Mouse (Mus musculus) myocyte (in vitro differentiated cells): Measurements from ENCODE around the gene Exog. TPM values are rescaled to one million over a fixed set of nuclear protein-coding genes. Genes with fewer than 3 reads are reported as not detected.

Experiments
- H3K27me3 ChIP-seq: one replicate; pipeline ENCODE4 v1.6.1; 2011; ENCODE audit not compliant: control insufficient read depth, insufficient read depth, insufficient read length
- H3K36me3 ChIP-seq: one replicate; pipeline ENCODE4 v1.6.1; 2011; ENCODE audit not compliant: control insufficient read depth, insufficient read depth
- H3K4me2 ChIP-seq: one replicate; pipeline ENCODE4 v1.6.1; 2011; ENCODE audit warnings: low read depth, control low read depth
- H3K4me3 ChIP-seq: one replicate; pipeline ENCODE4 v1.5.1; 2011; ENCODE audit warnings: mild to moderate bottlenecking, control low read depth, moderate library complexity
- H3K79me2 ChIP-seq: one replicate; pipeline ENCODE4 v1.6.1; 2011; ENCODE audit not compliant: control insufficient read depth, insufficient read depth
- H3ac ChIP-seq: one replicate; pipeline ENCODE4 v1.6.1; 2011; ENCODE audit not compliant: control insufficient read depth, insufficient read length
- CEBPB ChIP-seq: IDR thresholded peaks from 2 replicates; pipeline ENCODE4 v1.6.1; 2011; ENCODE audit warnings: mild to moderate bottlenecking, moderate library complexity; ENCODE audit not compliant: poor library complexity, insufficient read depth, severe bottlenecking
- E2F4 ChIP-seq: IDR thresholded peaks from one replicate; pipeline ENCODE4 v1.6.1; 2011; ENCODE audit warnings: mild to moderate bottlenecking, control low read depth, moderate library complexity; ENCODE audit not compliant: insufficient read depth
- MAX ChIP-seq: IDR thresholded peaks from one replicate; pipeline ENCODE4 v1.6.1; 2011; ENCODE audit warnings: low read depth, mild to moderate bottlenecking, control low read depth
- MYOD1 ChIP-seq, 3 experiments: IDR thresholded peaks; one replicate each; pipeline ENCODE4 v1.6.1; 2011; ENCODE audit warnings: control low read depth in 2 of 3, low read depth in 2 of 3, mild to moderate bottlenecking in 2 of 3, moderate library complexity in 1 of 3; ENCODE audit not compliant: insufficient read length in 2 of 3, control insufficient read depth in 1 of 3
- MYOG ChIP-seq, 3 experiments: IDR thresholded peaks; one replicate each; pipeline ENCODE4 v1.6.1; 2011; ENCODE audit warnings: control low read depth in 2 of 3, low read depth in 2 of 3, mild to moderate bottlenecking in 2 of 3; ENCODE audit not compliant: insufficient read length in 2 of 3, control insufficient read depth in 1 of 3, insufficient read depth in 1 of 3
- POLR2A ChIP-seq: IDR thresholded peaks from one replicate; pipeline ENCODE4 v1.6.1; 2011; ENCODE audit warnings: low read depth, mild to moderate bottlenecking, control low read depth, moderate library complexity; ENCODE audit not compliant: insufficient read length
- POLR2AphosphoS2 ChIP-seq: IDR thresholded peaks from one replicate; pipeline ENCODE4 v1.6.1; 2011; ENCODE audit warnings: low read depth, control low read depth; ENCODE audit not compliant: insufficient read length
- REST ChIP-seq: IDR thresholded peaks from one replicate; pipeline ENCODE4 v1.6.1; 2011; ENCODE audit warnings: mild to moderate bottlenecking, control low read depth, moderate library complexity; ENCODE audit not compliant: insufficient read depth, insufficient read length
- SRF ChIP-seq: IDR thresholded peaks from one replicate; pipeline ENCODE4 v1.6.1; 2011; ENCODE audit warnings: low read depth; ENCODE audit not compliant: control insufficient read depth, insufficient read length
- TCF12 ChIP-seq: IDR thresholded peaks from one replicate; pipeline ENCODE4 v1.6.1; 2011; ENCODE audit warnings: mild to moderate bottlenecking, control low read depth; ENCODE audit not compliant: poor library complexity, insufficient read depth, severe bottlenecking
- TCF3 ChIP-seq: IDR thresholded peaks from one replicate; pipeline ENCODE4 v1.6.1; 2011; ENCODE audit warnings: low read depth, control low read depth; ENCODE audit not compliant: insufficient read length
- USF1 ChIP-seq: IDR thresholded peaks from one replicate; pipeline ENCODE4 v1.6.1; 2011; ENCODE audit warnings: low read depth, mild to moderate bottlenecking, control low read depth, moderate library complexity
- polyA plus RNA-seq: library from polyadenylated mRNA; unstranded; fragments of >200 nt; fragmentation: generic; extraction: Trizol; gene quantifications from one replicate; pipeline ENCODE4 v1.2.1, GENCODE M21; 2012; ENCODE audit warnings: missing spikeins

Exog gene
- polyA plus RNA-seq, 1 experiment: 4.0 TPM

DNA sequence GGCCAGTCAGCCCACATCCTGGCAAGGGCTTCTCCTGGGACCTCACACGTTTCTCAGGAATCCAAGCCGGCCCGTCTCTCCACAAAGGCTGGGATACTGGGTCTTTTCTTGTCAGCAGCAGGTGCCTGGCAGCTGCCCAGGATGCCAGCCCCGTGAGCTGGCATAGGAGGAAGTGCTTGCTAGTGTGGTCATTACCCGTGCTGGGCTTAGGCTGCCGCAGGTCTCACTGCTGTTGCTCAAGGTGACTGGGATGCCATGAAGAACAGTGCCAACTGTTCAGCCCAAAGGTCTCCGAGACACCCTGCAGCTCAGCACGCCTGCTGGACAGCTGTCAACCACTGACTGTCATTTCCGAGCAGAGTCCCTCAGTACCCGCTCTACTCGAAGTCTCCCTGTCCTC is 33.6 kb downstream of the Exog start:
- H3K36me3 ChIP-seq: no peaks in the 10 kb centered on the region
- H3K4me2 ChIP-seq: peak overlapping the region; percentile 59
- H3K27me3 ChIP-seq: no peaks in the 10 kb centered on the region
- TF ChIP-seq USF1: no peak
- peak; percentile 21 to 95 (median 91) for TF ChIP-seq MYOD1 (IDR thresholded peaks at IDR 0.05; ENCODE audit: control insufficient read depth in 1 of 3, insufficient read length in 2 of 3, low read depth in 2 of 3)
- no peak for TF ChIP-seq E2F4
- TF ChIP-seq MYOG (IDR thresholded peaks at IDR 0.05; ENCODE audit: control insufficient read depth in 1 of 3, insufficient read depth in 1 of 3, insufficient read length in 2 of 3, low read depth in 2 of 3): peak; percentile 49 to 96 (median 95)
- TF ChIP-seq TCF3: peak; percentile 79
- peak; percentile 31; the same call in 1 of the 2 replicates for TF ChIP-seq CEBPB
- TF ChIP-seq TCF12: peak; percentile 62
- no peak overlapping the region for H3K4me3 ChIP-seq
- H3K79me2 ChIP-seq: no peaks in the 10 kb centered on the region
- no peak overlapping the region for H3ac ChIP-seq

DNA sequence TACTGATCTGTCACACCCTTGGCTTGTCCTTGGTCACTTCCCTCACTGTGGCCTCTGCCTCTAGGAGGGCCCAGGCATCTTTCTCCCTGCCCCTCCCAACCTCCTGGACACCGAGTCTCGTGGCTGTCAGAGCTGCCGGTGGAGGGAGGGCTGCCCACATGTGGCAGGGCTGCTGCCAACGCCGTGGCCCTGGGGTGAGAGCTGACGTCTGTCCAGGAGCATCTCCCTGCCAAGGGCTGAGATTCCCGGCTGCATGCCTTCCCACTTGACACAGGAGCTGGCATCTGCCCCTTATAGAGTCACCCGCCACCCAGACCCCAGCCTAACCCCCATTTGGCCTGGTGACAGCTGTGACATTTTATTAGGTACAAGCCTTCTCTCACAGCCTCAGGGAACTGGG is 34.6 kb downstream of the Exog start:
- Histone ChIP-seq H3K79me2 (no peaks in the 10 kb centered on the region), H3ac (no peak overlapping the region), H3K27me3 (no peaks in the 10 kb centered on the region), H3K36me3 (no peaks in the 10 kb centered on the region), H3K4me3 (no peak overlapping the region), H3K4me2 (peak overlapping the region; percentile 59)
- TF ChIP-seq TCF3 (peak; percentile 43), REST (no peak), MYOG (IDR thresholded peaks at IDR 0.05; ENCODE audit: control insufficient read depth in 1 of 3, insufficient read depth in 1 of 3, insufficient read length in 2 of 3, low read depth in 2 of 3) (peak; percentile 24 to 86 (median 76)), USF1 (no peak), MYOD1 (IDR thresholded peaks at IDR 0.05; ENCODE audit: control insufficient read depth in 1 of 3, insufficient read length in 2 of 3, low read depth in 2 of 3) (peak in 1 of 3 experiments; percentile 86), E2F4 (no peak), POLR2AphosphoS2 (peak; percentile 12), POLR2A (no peak), MAX (no peak), CEBPB (no peak), SRF (no peak), TCF12 (peak; percentile 2)

DNA sequence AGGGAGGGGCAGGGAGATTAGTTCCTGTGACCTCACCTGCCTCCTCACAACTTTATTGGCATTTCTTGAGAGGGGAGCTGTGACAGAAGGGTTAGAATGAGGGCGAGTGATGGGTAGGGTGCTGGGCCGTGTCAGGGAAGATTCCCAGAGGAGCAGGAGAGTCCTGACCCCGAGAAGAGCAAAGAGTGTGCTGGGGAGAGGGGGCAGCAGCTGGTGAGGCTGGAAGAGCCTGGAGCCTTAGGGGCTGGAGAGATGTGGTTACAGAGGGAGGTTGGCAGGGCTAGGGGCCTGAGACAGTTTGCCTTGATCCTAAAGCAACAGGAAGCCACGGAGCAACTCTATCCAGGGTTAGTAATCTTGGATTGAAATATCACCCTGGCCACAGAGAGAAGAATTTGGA is 36.9 kb downstream of the Exog start:
- no peak overlapping the region for H3K4me3 ChIP-seq
- H3K27me3 ChIP-seq: no peaks in the 10 kb centered on the region
- H3K79me2 ChIP-seq: no peaks in the 10 kb centered on the region
- no peaks in the 10 kb centered on the region for H3K36me3 ChIP-seq
- peak overlapping the region; percentile 2 for H3K4me2 ChIP-seq
- TF ChIP-seq REST (no peak), MYOD1 (IDR thresholded peaks at IDR 0.05; ENCODE audit: control insufficient read depth in 1 of 3, insufficient read length in 2 of 3, low read depth in 2 of 3) (peak in 2 of 3 experiments; percentile 53 to 59), SRF (no peak), MYOG (IDR thresholded peaks at IDR 0.05; ENCODE audit: control insufficient read depth in 1 of 3, insufficient read depth in 1 of 3, insufficient read length in 2 of 3, low read depth in 2 of 3) (peak in 2 of 3 experiments; percentile 50 to 69)
- no peak overlapping the region for H3ac ChIP-seq

DNA sequence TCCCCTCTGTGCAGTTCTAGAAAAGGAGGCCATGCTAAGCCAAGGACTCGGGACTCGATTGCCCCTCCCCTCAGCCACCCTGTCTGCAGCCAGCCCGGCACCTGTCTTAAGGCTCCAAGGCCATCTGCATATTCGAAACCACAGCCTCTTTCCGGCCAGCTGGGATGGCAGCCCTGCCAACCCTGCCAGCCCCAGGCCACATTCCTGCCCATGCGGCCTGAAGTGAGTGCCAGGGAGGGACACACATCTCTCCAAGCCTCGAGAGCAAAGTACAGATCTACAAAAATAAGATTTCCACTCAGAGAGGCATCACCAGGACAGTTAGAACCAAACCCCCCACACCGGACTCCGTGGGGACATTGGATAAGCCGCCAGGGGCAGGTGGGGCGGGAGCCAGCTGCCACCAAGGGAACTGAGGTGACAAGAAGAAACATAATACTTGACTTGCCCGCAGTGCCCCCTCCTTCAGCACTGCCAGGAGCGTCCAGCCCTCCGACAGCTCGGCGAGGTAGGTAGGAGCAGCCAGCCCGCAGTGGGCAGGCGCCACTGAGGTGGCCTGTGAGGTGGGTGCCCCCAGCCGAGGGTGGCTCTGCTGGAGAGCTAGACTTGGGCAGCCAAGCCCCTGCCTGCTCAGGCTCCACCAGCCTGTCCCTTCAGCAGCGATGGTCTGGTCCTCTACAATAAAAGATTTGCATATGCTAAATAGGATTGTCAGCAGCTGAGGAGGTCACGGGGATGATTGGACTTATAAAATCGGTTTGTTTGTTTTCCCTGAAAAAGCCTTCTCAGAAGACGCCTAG is 39.0 kb downstream of the Exog start:
- peak; percentile 83 to 95 (median 88) for TF ChIP-seq MYOG (IDR thresholded peaks at IDR 0.05; ENCODE audit: control insufficient read depth in 1 of 3, insufficient read depth in 1 of 3, insufficient read length in 2 of 3, low read depth in 2 of 3)
- TF ChIP-seq CEBPB: no peak
- no peak for TF ChIP-seq POLR2AphosphoS2
- TF ChIP-seq REST: no peak
- TF ChIP-seq TCF3: peak; percentile 90
- no peak for TF ChIP-seq E2F4
- peak; percentile 60 to 96 (median 92) for TF ChIP-seq MYOD1 (IDR thresholded peaks at IDR 0.05; ENCODE audit: control insufficient read depth in 1 of 3, insufficient read length in 2 of 3, low read depth in 2 of 3)
- peak; percentile 88 for TF ChIP-seq TCF12
- H3K79me2 ChIP-seq: no peaks in the 10 kb centered on the region
- H3ac ChIP-seq: no peak overlapping the region
- no peak overlapping the region for H3K4me3 ChIP-seq
- peak overlapping the region; percentile 34 for H3K4me2 ChIP-seq
- no peaks in the 10 kb centered on the region for H3K27me3 ChIP-seq
- no peaks in the 10 kb centered on the region for H3K36me3 ChIP-seq

DNA sequence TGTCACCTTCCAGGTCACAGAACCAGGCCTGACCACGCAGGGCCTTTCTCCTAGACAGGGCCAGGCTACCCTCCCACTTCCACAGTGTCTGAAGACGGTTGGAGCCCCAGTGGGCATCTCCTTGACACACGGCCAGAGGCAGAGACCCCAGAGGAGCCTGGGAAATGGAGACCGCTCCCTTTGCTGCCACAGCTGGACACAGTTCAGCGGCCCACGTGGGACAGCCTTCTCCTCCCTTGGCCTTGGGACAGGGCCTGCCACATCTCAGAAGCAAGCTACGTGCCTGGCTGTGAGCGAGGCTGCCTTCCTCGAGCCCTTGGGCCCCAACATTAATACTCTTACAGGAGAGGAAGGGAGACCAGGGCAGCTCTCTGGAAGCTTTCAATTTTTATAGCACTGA is 39.7 kb downstream of the Exog start:
- H3K4me3 ChIP-seq: no peak overlapping the region
- no peak overlapping the region for H3ac ChIP-seq
- H3K79me2 ChIP-seq: no peaks in the 10 kb centered on the region
- no peaks in the 10 kb centered on the region for H3K36me3 ChIP-seq
- H3K27me3 ChIP-seq: no peaks in the 10 kb centered on the region
- peak overlapping the region; percentile 34 for H3K4me2 ChIP-seq
- TF ChIP-seq TCF12: no peak
- TF ChIP-seq MYOD1 (IDR thresholded peaks at IDR 0.05; ENCODE audit: control insufficient read depth in 1 of 3, insufficient read length in 2 of 3, low read depth in 2 of 3): no peak
- TF ChIP-seq POLR2AphosphoS2: no peak
- no peak for TF ChIP-seq CEBPB
- TF ChIP-seq USF1: no peak
- TF ChIP-seq SRF: no peak
- TF ChIP-seq E2F4: no peak
- TF ChIP-seq MAX: no peak
- TF ChIP-seq POLR2A: no peak
- TF ChIP-seq MYOG (IDR thresholded peaks at IDR 0.05; ENCODE audit: control insufficient read depth in 1 of 3, insufficient read depth in 1 of 3, insufficient read length in 2 of 3, low read depth in 2 of 3): no peak
- TF ChIP-seq REST: no peak
- no peak for TF ChIP-seq TCF3
